Mouse (Mus musculus): Measurements from ENCODE around the gene Arl15. TPM values are rescaled to one million over a fixed set of nuclear protein-coding genes. Genes with fewer than 3 reads are reported as not detected.

The Arl15 gene
- polyA plus RNA-seq, 1 experiment from 2014 or later: 7.9 TPM

- H3K36me3 ChIP-seq (ENCODE audit: control insufficient read depth, insufficient read depth, low read length): no peaks in the 10 kb centered on the region
- H3K4me3 ChIP-seq (replicated peaks; ENCODE audit: low read length): no peak overlapping the region
- H3K4me1 ChIP-seq (ENCODE audit: control insufficient read depth, insufficient read depth, low read length): peaks cover 5% of the 10 kb centered on the region
- ATAC-seq (ENCODE audit: insufficient read depth, low FRiP score): no peak
- no peak overlapping the region for H3K27ac ChIP-seq (ENCODE audit: low read length)
- no peak overlapping the region for H3K4me2 ChIP-seq (ENCODE audit: low read depth, low read length)
- 91% methylated on average over 12 of the region's 12 CpGs for WGBS
- H3K9me3 ChIP-seq (replicated peaks; ENCODE audit: control insufficient read depth, low read length): no peaks in the 10 kb centered on the region
- no peak overlapping the region for H3K9ac ChIP-seq (ENCODE audit: low read length)
- H3K27me3 ChIP-seq (ENCODE audit: control insufficient read depth, insufficient read depth, low read length): no peaks in the 10 kb centered on the region
These were observed 204.5 kb downstream of the Arl15 start for GRCm38 (mm10) chr13:113998811-113999210.

GRCm38 (mm10) chr13:114003463-114003862, 209.2 kb downstream of the Arl15 start:
- H3K27ac ChIP-seq (ENCODE audit: low read length): no peak overlapping the region; the same call in 1 of the 2 replicates
- H3K4me2 ChIP-seq (ENCODE audit: low read depth, low read length): no peak overlapping the region
- H3K4me3 ChIP-seq (replicated peaks; ENCODE audit: low read length): no peak overlapping the region
- no peaks in the 10 kb centered on the region for H3K36me3 ChIP-seq (ENCODE audit: control insufficient read depth, insufficient read depth, low read length)
- no peaks in the 10 kb centered on the region for H3K27me3 ChIP-seq (ENCODE audit: control insufficient read depth, insufficient read depth, low read length)
- peaks cover 8% of the 10 kb centered on the region for H3K4me1 ChIP-seq (ENCODE audit: control insufficient read depth, insufficient read depth, low read length)
- ATAC-seq (ENCODE audit: insufficient read depth, low FRiP score): no peak
- H3K9me3 ChIP-seq (replicated peaks; ENCODE audit: control insufficient read depth, low read length): no peaks in the 10 kb centered on the region
- no peak overlapping the region for H3K9ac ChIP-seq (ENCODE audit: low read length)
- 62% methylated on average over 10 of the region's 10 CpGs for WGBS

- 35% methylated on average over 6 of the region's 6 CpGs for WGBS
- peaks cover 8% of the 10 kb centered on the region for H3K4me1 ChIP-seq (ENCODE audit: control insufficient read depth, insufficient read depth, low read length)
- H3K4me3 ChIP-seq (replicated peaks; ENCODE audit: low read length): no peak overlapping the region
- H3K27ac ChIP-seq (ENCODE audit: low read length): no peak overlapping the region
- H3K9me3 ChIP-seq (replicated peaks; ENCODE audit: control insufficient read depth, low read length): no peaks in the 10 kb centered on the region
- no peak overlapping the region for H3K9ac ChIP-seq (ENCODE audit: low read length)
- H3K27me3 ChIP-seq (ENCODE audit: control insufficient read depth, insufficient read depth, low read length): no peaks in the 10 kb centered on the region
- no peak for ATAC-seq (ENCODE audit: insufficient read depth, low FRiP score)
- H3K36me3 ChIP-seq (ENCODE audit: control insufficient read depth, insufficient read depth, low read length): no peaks in the 10 kb centered on the region
- H3K4me2 ChIP-seq (ENCODE audit: low read depth, low read length): no peak overlapping the region
These were observed 209.9 kb downstream of the Arl15 start for GRCm38 (mm10) chr13:114004191-114004590.

GRCm38 (mm10) chr13:114009786-114010185, 215.5 kb downstream of the Arl15 start:
- Histone ChIP-seq H3K4me2 (ENCODE audit: low read depth, low read length) (no peak overlapping the region), H3K27ac (ENCODE audit: low read length) (no peak overlapping the region)

GRCm38 (mm10) chr13:114010521-114010920, 216.2 kb downstream of the Arl15 start:
- no peak overlapping the region for H3K9ac ChIP-seq (ENCODE audit: low read length)
- no peaks in the 10 kb centered on the region for H3K4me1 ChIP-seq (ENCODE audit: control insufficient read depth, insufficient read depth, low read length)
- no peaks in the 10 kb centered on the region for H3K36me3 ChIP-seq (ENCODE audit: control insufficient read depth, insufficient read depth, low read length)
- H3K4me3 ChIP-seq (replicated peaks; ENCODE audit: low read length): no peak overlapping the region
- WGBS: 83% methylated on average over 9 of the region's 9 CpGs
- no peak overlapping the region for H3K27ac ChIP-seq (ENCODE audit: low read length)
- H3K27me3 ChIP-seq (ENCODE audit: control insufficient read depth, insufficient read depth, low read length): no peaks in the 10 kb centered on the region
- no peak overlapping the region for H3K4me2 ChIP-seq (ENCODE audit: low read depth, low read length)
- H3K9me3 ChIP-seq (replicated peaks; ENCODE audit: control insufficient read depth, low read length): no peaks in the 10 kb centered on the region
- no peak for ATAC-seq (ENCODE audit: insufficient read depth, low FRiP score)

More at GRCm38 (mm10) chr13:114009786-114010185, 215.5 kb downstream of the Arl15 start:
- no peak overlapping the region for H3K4me3 ChIP-seq (replicated peaks; ENCODE audit: low read length)
- 79% methylated on average over 9 of the region's 9 CpGs for WGBS
- no peaks in the 10 kb centered on the region for H3K36me3 ChIP-seq (ENCODE audit: control insufficient read depth, insufficient read depth, low read length)
- no peaks in the 10 kb centered on the region for H3K9me3 ChIP-seq (replicated peaks; ENCODE audit: control insufficient read depth, low read length)
- no peak overlapping the region for H3K9ac ChIP-seq (ENCODE audit: low read length)
- ATAC-seq (ENCODE audit: insufficient read depth, low FRiP score): no peak
- no peaks in the 10 kb centered on the region for H3K27me3 ChIP-seq (ENCODE audit: control insufficient read depth, insufficient read depth, low read length)
- no peaks in the 10 kb centered on the region for H3K4me1 ChIP-seq (ENCODE audit: control insufficient read depth, insufficient read depth, low read length)

GRCm38 (mm10) chr13:114011019-114011418, 216.7 kb downstream of the Arl15 start:
- H3K4me3 ChIP-seq (replicated peaks; ENCODE audit: low read length): no peak overlapping the region
- no peak overlapping the region for H3K27ac ChIP-seq (ENCODE audit: low read length)
- no peaks in the 10 kb centered on the region for H3K9me3 ChIP-seq (replicated peaks; ENCODE audit: control insufficient read depth, low read length)
- H3K36me3 ChIP-seq (ENCODE audit: control insufficient read depth, insufficient read depth, low read length): no peaks in the 10 kb centered on the region
- H3K27me3 ChIP-seq (ENCODE audit: control insufficient read depth, insufficient read depth, low read length): no peaks in the 10 kb centered on the region
- H3K9ac ChIP-seq (ENCODE audit: low read length): no peak overlapping the region
- 78% methylated on average over 12 of the region's 12 CpGs for WGBS
- H3K4me2 ChIP-seq (ENCODE audit: low read depth, low read length): no peak overlapping the region
- ATAC-seq (ENCODE audit: insufficient read depth, low FRiP score): no peak
- no peaks in the 10 kb centered on the region for H3K4me1 ChIP-seq (ENCODE audit: control insufficient read depth, insufficient read depth, low read length)

GRCm38 (mm10) chr13:114017928-114018327, 223.6 kb downstream of the Arl15 start:
- Histone ChIP-seq H3K36me3 (ENCODE audit: control insufficient read depth, insufficient read depth, low read length) (no peaks in the 10 kb centered on the region), H3K9ac (ENCODE audit: low read length) (no peak overlapping the region), H3K27me3 (ENCODE audit: control insufficient read depth, insufficient read depth, low read length) (no peaks in the 10 kb centered on the region), H3K4me3 (replicated peaks; ENCODE audit: low read length) (no peak overlapping the region), H3K27ac (ENCODE audit: low read length) (0 out of 2 replicates have a peak overlapping the region, but pooled peaks have one; percentile 33), H3K4me2 (ENCODE audit: low read depth, low read length) (0 out of 2 replicates have a peak overlapping the region, but pooled peaks have one; percentile 4), H3K9me3 (replicated peaks; ENCODE audit: control insufficient read depth, low read length) (no peaks in the 10 kb centered on the region), H3K4me1 (ENCODE audit: control insufficient read depth, insufficient read depth, low read length) (no peaks in the 10 kb centered on the region)
- 50% methylated on average over 8 of the region's 8 CpGs for WGBS
- peak; percentile 53; the same call in 1 of the 2 replicates for ATAC-seq (ENCODE audit: insufficient read depth, low FRiP score)

- no peaks in the 10 kb centered on the region for H3K36me3 ChIP-seq (ENCODE audit: control insufficient read depth, insufficient read depth, low read length)
- H3K9ac ChIP-seq (ENCODE audit: low read length): no peak overlapping the region
- 74% methylated on average over 7 of the region's 7 CpGs for WGBS
- no peaks in the 10 kb centered on the region for H3K27me3 ChIP-seq (ENCODE audit: control insufficient read depth, insufficient read depth, low read length)
- no peak overlapping the region for H3K4me3 ChIP-seq (replicated peaks; ENCODE audit: low read length)
- no peak overlapping the region for H3K4me2 ChIP-seq (ENCODE audit: low read depth, low read length)
- H3K9me3 ChIP-seq (replicated peaks; ENCODE audit: control insufficient read depth, low read length): no peaks in the 10 kb centered on the region
- H3K4me1 ChIP-seq (ENCODE audit: control insufficient read depth, insufficient read depth, low read length): no peaks in the 10 kb centered on the region
- no peak overlapping the region for H3K27ac ChIP-seq (ENCODE audit: low read length)
- ATAC-seq (ENCODE audit: insufficient read depth, low FRiP score): no peak
These were observed 229.2 kb downstream of the Arl15 start for GRCm38 (mm10) chr13:114023541-114023940.

- ATAC-seq (ENCODE audit: insufficient read depth, low FRiP score): no peak
- 87% methylated on average over 6 of the region's 6 CpGs for WGBS
These were observed 232.0 kb downstream of the Arl15 start for GRCm38 (mm10) chr13:114026306-114026705.

More at GRCm38 (mm10) chr13:114026306-114026705, 232.0 kb downstream of the Arl15 start:
- H3K27ac ChIP-seq (ENCODE audit: low read length): no peak overlapping the region
- H3K4me3 ChIP-seq (replicated peaks; ENCODE audit: low read length): no peak overlapping the region
- no peak overlapping the region for H3K9ac ChIP-seq (ENCODE audit: low read length)
- no peaks in the 10 kb centered on the region for H3K9me3 ChIP-seq (replicated peaks; ENCODE audit: control insufficient read depth, low read length)
- no peaks in the 10 kb centered on the region for H3K36me3 ChIP-seq (ENCODE audit: control insufficient read depth, insufficient read depth, low read length)
- H3K27me3 ChIP-seq (ENCODE audit: control insufficient read depth, insufficient read depth, low read length): no peaks in the 10 kb centered on the region
- no peaks in the 10 kb centered on the region for H3K4me1 ChIP-seq (ENCODE audit: control insufficient read depth, insufficient read depth, low read length)
- no peak overlapping the region for H3K4me2 ChIP-seq (ENCODE audit: low read depth, low read length)

Data from stomach, embryonic 16.5 days (tissue).